Mouse (Mus musculus) liver, postnatal 0 days (tissue): ENCODE data around the gene Rab11fip4. TPM values are rescaled to one million over a fixed set of nuclear protein-coding genes. Genes with fewer than 3 reads are reported as not detected.
A peak's percentile ranks its signal among the peaks of the same experiment; 100 is the strongest.

ENCODE experiments used
- ATAC-seq: fragments of 200-750 bp; cut with Nextera tagmentation; 2 replicates; pipeline ENCODE4 v1.8.0; 2017; ENCODE audit warnings: mild to moderate bottlenecking, moderate library complexity
- DNase-seq: peaks from one replicate; pipeline ENCODE4 v3.0.0-alpha.2; 2016
- H3K27ac ChIP-seq: fragments of 300-500 bp; sonication (generic); 2 replicates; pipeline ENCODE4 v1.5.1; 2014; ENCODE audit warnings: antibody characterized with exemption, moderate library complexity, mild to moderate bottlenecking, low read depth
- H3K27me3 ChIP-seq: fragments of 300-500 bp; sonication (generic); 2 replicates; pipeline ENCODE4 v1.6.1; 2014; ENCODE audit warnings: low read length, control low read depth, mixed read lengths; ENCODE audit not compliant: insufficient read depth
- H3K36me3 ChIP-seq: fragments of 300-500 bp; sonication (generic); replicated peaks from 2 replicates; pipeline ENCODE4 v1.6.1; 2014; ENCODE audit warnings: mild to moderate bottlenecking, control low read depth, low read length, moderate library complexity, mixed read lengths; ENCODE audit not compliant: insufficient read depth
- H3K4me1 ChIP-seq: fragments of 300-500 bp; sonication (generic); 2 replicates; pipeline ENCODE4 v1.6.1; 2014; ENCODE audit warnings: antibody characterized with exemption, mild to moderate bottlenecking, control low read depth; ENCODE audit not compliant: insufficient read depth
- H3K4me2 ChIP-seq: fragments of 300-500 bp; sonication (generic); 2 replicates; pipeline ENCODE4 v1.6.1; 2014; ENCODE audit warnings: low read depth, mild to moderate bottlenecking, low read length, moderate library complexity, mixed read lengths
- H3K4me3 ChIP-seq: fragments of 300-500 bp; sonication (generic); 2 replicates; pipeline ENCODE4 v1.5.1; 2014; ENCODE audit warnings: low read depth, low read length
- H3K9ac ChIP-seq: fragments of 300-500 bp; sonication (generic); replicated peaks from 2 replicates; pipeline ENCODE4 v1.6.1; 2014; ENCODE audit warnings: mild to moderate bottlenecking, moderate library complexity
- H3K9me3 ChIP-seq: fragments of 300-500 bp; sonication (generic); 2 replicates; pipeline ENCODE4 v1.6.1; 2016; ENCODE audit warnings: mild to moderate bottlenecking, control low read depth, low read length, mixed read lengths
- CTCF ChIP-seq: sonication (generic); IDR thresholded peaks from 2 replicates; pipeline ENCODE4 v1.5.1; 2016; ENCODE audit warnings: antibody characterized with exemption, low read depth
- EP300 ChIP-seq: IDR thresholded peaks from 2 replicates; pipeline ENCODE4 v1.6.1; 2016; ENCODE audit warnings: antibody characterized with exemption, low read depth, mild to moderate bottlenecking
- WGBS: fragments of 180-500 bp; shearing (Covaris S2); extraction: QIAGEN DNeasy Blood & Tissue Kit; methylation state at CpG from one replicate; pipeline ENCODE4 v1.1.7; 2014; ENCODE audit not compliant: insufficient replicate concordance; 5-methylcytosine and 5-hydroxymethylcytosine counted together
- polyA plus RNA-seq: library from polyadenylated mRNA; unstranded; fragments of >200 nt; fragmentation: Nextera tagmentation; extraction: Ambion mirVana; gene quantifications from 2 replicates; pipeline ENCODE4 v1.2.1, GENCODE M21; 2015

The Rab11fip4 gene
- polyA plus RNA-seq = 1.1 and 1.2 TPM in 2 replicates

DNA sequence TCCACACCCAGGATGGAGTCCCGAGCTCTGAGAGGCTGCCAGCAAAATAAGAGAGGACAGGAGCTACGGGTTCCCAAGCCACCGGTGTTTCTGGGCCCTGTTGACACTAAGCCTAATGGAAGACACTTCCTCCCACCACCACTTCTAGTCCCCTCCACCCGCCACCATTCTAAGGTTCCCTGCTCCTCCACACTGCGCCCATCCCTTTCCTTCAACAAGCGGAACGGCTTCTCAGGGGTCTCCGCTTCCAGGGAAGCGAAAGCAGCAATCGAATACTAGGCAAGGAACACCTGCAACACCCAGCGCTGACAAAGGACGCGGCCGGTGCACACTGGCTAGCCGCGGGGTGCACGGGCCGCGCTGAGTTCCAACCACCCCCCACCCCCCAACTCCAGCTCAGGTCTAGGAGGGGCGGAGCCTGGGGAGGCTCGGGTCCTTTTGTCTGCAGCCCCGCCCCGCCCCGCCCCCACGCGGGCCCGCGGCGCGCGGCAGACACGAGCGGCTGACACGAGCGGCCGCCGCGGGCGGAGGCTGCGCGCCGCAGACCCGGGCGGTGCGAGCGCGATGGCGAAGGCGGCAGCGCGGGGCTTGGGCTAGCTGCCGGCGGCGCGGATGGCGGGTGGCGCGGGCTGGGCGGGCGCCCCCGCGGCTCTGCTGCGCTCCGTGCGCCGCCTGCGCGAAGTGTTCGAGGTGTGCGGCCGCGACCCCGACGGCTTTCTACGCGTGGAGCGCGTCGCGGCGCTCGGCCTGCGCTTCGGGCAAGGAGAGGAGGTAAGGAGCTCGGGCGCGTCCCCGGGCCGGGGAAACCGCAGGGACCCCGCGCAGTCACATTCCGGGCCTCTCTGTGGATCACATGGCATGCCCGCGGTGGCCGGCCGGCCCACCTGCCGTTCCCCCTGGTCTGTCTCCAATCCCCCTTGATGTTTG is at the start of gene Rab11fip4:
Rab11fip4 (plus strand) TSS at position 549 of the 927 bp plus-strand sequence.
- Histone ChIP-seq H3K36me3 (no peaks in the 10 kb centered on the region), H3K9ac (no peak within 1 kb of the TSS), H3K27me3 (peaks cover 55% of the 10 kb centered on the region), H3K27ac (no peak within 1 kb of the TSS), H3K9me3 (no peaks in the 10 kb centered on the region), H3K4me1 (peaks cover 5% of the 10 kb centered on the region), H3K4me2 (peak within 1 kb of the TSS; percentile 75), H3K4me3 (peak within 1 kb of the TSS; percentile 49)
- 2% methylated on average over 70 of the region's 98 CpGs for WGBS
- TF ChIP-seq EP300 (no peak), CTCF (no peak)
- DNase-seq = no peak
- ATAC-seq = no peak

GRCm38 (mm10) chr11:79552622-79553021 is 38.4 kb upstream of the Rab11fip4 start:
- DNase-seq = no peak
- Histone ChIP-seq H3K27ac (no peak overlapping the region), H3K4me2 (no peak overlapping the region), H3K9ac (no peak overlapping the region), H3K4me3 (no peak overlapping the region), H3K36me3 (peaks cover 46% of the 10 kb centered on the region), H3K9me3 (no peaks in the 10 kb centered on the region), H3K27me3 (no peaks in the 10 kb centered on the region), H3K4me1 (no peaks in the 10 kb centered on the region)
- peak; percentile 44; the same call in 1 of the 2 replicates for ATAC-seq
- TF ChIP-seq CTCF (no peak), EP300 (peak; percentile 39)
- WGBS = 29% methylated on average over 1 of the region's 1 CpGs

DNA sequence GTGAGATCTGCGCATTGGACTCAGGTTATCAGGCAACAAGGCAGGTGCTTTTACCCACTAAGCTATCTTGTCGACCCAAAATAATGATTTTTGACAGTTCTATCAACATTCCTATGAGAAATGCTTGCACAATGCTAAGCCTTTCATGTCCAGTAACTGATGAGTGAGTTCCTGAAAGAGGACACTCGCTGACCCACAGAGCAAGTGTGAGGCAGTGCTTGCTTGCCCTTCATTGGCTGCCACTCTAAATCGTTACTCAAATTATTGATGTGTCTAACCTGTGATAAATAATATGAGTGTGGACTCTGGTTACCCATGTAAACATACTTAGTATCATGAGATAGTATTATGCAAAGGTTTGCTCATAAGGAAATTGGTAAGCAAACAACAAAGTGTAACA is 30.5 kb upstream of the Rab11fip4 start:
- Histone ChIP-seq H3K27me3 (no peaks in the 10 kb centered on the region), H3K9me3 (no peaks in the 10 kb centered on the region), H3K4me1 (0 out of 2 replicates have a peak, but pooled peaks cover 4% of the 10 kb centered on the region), H3K9ac (no peak overlapping the region), H3K27ac (peak overlapping the region; percentile 1; the same call in 1 of the 2 replicates), H3K36me3 (peaks cover 21% of the 10 kb centered on the region), H3K4me3 (no peak overlapping the region), H3K4me2 (no peak overlapping the region)
- peak; percentile 94 for ATAC-seq
- WGBS = 67% methylated on average over 4 of the region's 4 CpGs
- DNase-seq = no peak
- TF ChIP-seq CTCF (no peak), EP300 (peak; percentile 32; the same call in 1 of the 2 replicates)

GRCm38 (mm10) chr11:79563493-79563892 is 27.5 kb upstream of the Rab11fip4 start:
- Histone ChIP-seq H3K27ac (no peak overlapping the region), H3K36me3 (peaks cover 20% of the 10 kb centered on the region), H3K4me2 (no peak overlapping the region), H3K4me3 (no peak overlapping the region), H3K4me1 (0 out of 2 replicates have a peak, but pooled peaks cover 6% of the 10 kb centered on the region), H3K27me3 (no peaks in the 10 kb centered on the region), H3K9me3 (no peaks in the 10 kb centered on the region), H3K9ac (no peak overlapping the region)
- DNase-seq (no peak), ATAC-seq (no peak)
- TF ChIP-seq CTCF = no peak
- no peak for TF ChIP-seq EP300
- WGBS = 85% methylated on average over 7 of the region's 7 CpGs

GRCm38 (mm10) chr11:79566947-79567346 is 24.1 kb upstream of the Rab11fip4 start:
- Histone ChIP-seq H3K4me2 (no peak overlapping the region), H3K9me3 (no peaks in the 10 kb centered on the region), H3K9ac (no peak overlapping the region), H3K27ac (no peak overlapping the region), H3K36me3 (peaks cover 31% of the 10 kb centered on the region), H3K4me3 (no peak overlapping the region), H3K27me3 (no peaks in the 10 kb centered on the region), H3K4me1 (0 out of 2 replicates have a peak, but pooled peaks cover 2% of the 10 kb centered on the region)
- no peak for DNase-seq
- TF ChIP-seq EP300 (no peak), CTCF (peak; percentile 30)
- no peak for ATAC-seq
- WGBS = 74% methylated on average over 1 of the region's 1 CpGs

- H3K36me3 ChIP-seq = peaks cover 36% of the 10 kb centered on the region
- DNase-seq = no peak
- H3K9me3 ChIP-seq = no peaks in the 10 kb centered on the region
- TF ChIP-seq EP300 (no peak), CTCF (no peak)
- ATAC-seq = peak; percentile 75
- no peak overlapping the region for H3K4me3 ChIP-seq
- H3K27me3 ChIP-seq = no peaks in the 10 kb centered on the region
- no peak overlapping the region for H3K27ac ChIP-seq
- H3K4me1 ChIP-seq = 0 out of 2 replicates have a peak, but pooled peaks cover 2% of the 10 kb centered on the region
- H3K9ac ChIP-seq = no peak overlapping the region
- 69% methylated on average over 11 of the region's 11 CpGs for WGBS
- no peak overlapping the region for H3K4me2 ChIP-seq
Measured at GRCm38 (mm10) chr11:79568197-79568911, 22.7 kb upstream of the Rab11fip4 start.
